14 mouse cellular contexts compared by ENCODE assay signal in the genomic region with DNA sequence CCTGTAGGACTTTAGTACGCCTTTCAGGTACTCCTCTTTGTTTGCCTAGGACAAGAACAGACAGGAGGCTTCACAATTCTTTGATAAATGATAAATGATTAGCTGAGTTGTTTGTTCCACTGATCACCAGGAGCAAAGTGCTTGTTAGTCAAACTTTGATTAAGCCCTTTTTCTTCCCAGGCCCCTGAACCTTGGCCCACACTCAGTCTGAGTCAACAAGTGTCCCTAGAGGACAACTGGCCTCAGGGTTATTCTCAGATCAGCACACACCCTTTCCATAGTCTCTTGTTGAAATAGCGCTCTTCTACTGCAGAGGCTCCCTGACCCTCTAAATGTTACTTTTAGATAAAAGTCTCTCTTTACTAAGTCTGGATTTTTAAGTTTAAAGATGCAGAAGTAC. TPM values are rescaled to one million over a fixed set of nuclear protein-coding genes. Genes with fewer than 3 reads are reported as not detected.
A peak's percentile ranks its signal among the peaks of the same experiment; 100 is the strongest.
DNase-seq lines count a peak whose midpoint lies in the region; ATAC-seq and TF ChIP-seq lines count a peak whose summit lies in the region.
"Had no signal": no experiment of that assay in that cellular context is flagged by ENCODE, and none has a peak within 500 bp of the region (broad histone marks: within the 10 kb centered on the region; RNA-seq: fewer than 3 reads in every experiment).

No protein-coding gene starts in this region.

- no peaks in the 10 kb centered on the region for H3K9me3 ChIP-seq in lung, postnatal 0 days (ENCODE audit: low read length)
- no peaks in the 10 kb centered on the region for H3K9me3 ChIP-seq in stomach, embryonic 16.5 days (replicated peaks; ENCODE audit: control insufficient read depth, low read length)
- H3K9me3 ChIP-seq in midbrain, embryonic 14.5 days (ENCODE audit: control insufficient read depth, low read length) = no peaks in the 10 kb centered on the region
- H3K9me3 ChIP-seq: embryonic facial prominence, embryonic 12.5 days; lung, embryonic 15.5 days had no signal

- TF ChIP-seq EP300 in lung, postnatal 0 days (IDR thresholded peaks at IDR 0.05) = no peak

- no peak overlapping the region for H3K27ac ChIP-seq in lung, postnatal 0 days (ENCODE audit: low read length)
- no peak overlapping the region for H3K27ac ChIP-seq in stomach, embryonic 16.5 days (ENCODE audit: low read length)
- no peak overlapping the region for H3K27ac ChIP-seq in midbrain, embryonic 14.5 days (replicated peaks; ENCODE audit: low read depth, low read length)
- H3K27ac ChIP-seq: embryonic facial prominence, embryonic 12.5 days; lung, embryonic 15.5 days had no signal

- H3K27me3 ChIP-seq in lung, postnatal 0 days (replicated peaks; ENCODE audit: insufficient read depth, low read length) = no peaks in the 10 kb centered on the region
- no peaks in the 10 kb centered on the region for H3K27me3 ChIP-seq in stomach, embryonic 16.5 days (ENCODE audit: control insufficient read depth, insufficient read depth, low read length)
- no peaks in the 10 kb centered on the region for H3K27me3 ChIP-seq in midbrain, embryonic 14.5 days (ENCODE audit: control insufficient read depth, insufficient read depth, low read length)
- H3K27me3 ChIP-seq: embryonic facial prominence, embryonic 12.5 days; lung, embryonic 15.5 days had no signal

- no peaks in the 10 kb centered on the region for H3K4me1 ChIP-seq in lung, postnatal 0 days (ENCODE audit: insufficient read depth, low read depth, low read length)
- 0 out of 2 replicates have a peak, but pooled peaks cover 5% of the 10 kb centered on the region for H3K4me1 ChIP-seq in stomach, embryonic 16.5 days (ENCODE audit: control insufficient read depth, insufficient read depth, low read length)
- H3K4me1 ChIP-seq in midbrain, embryonic 14.5 days (ENCODE audit: control insufficient read depth, insufficient read depth, low read length) = no peaks in the 10 kb centered on the region
- H3K4me1 ChIP-seq: embryonic facial prominence, embryonic 12.5 days; lung, embryonic 15.5 days had no signal

- WGBS in lung, postnatal 0 days = 33% methylated on average over 2 of the region's 2 CpGs
- 42% methylated on average over 2 of the region's 2 CpGs for WGBS in stomach, embryonic 16.5 days
- WGBS in midbrain, embryonic 14.5 days = 75% methylated on average over 2 of the region's 2 CpGs

- H3K4me3 ChIP-seq in lung, postnatal 0 days (ENCODE audit: low read depth, low read length) = no peak overlapping the region
- H3K4me3 ChIP-seq in stomach, embryonic 16.5 days (replicated peaks; ENCODE audit: low read length) = no peak overlapping the region
- no peak overlapping the region for H3K4me3 ChIP-seq in midbrain, embryonic 14.5 days (replicated peaks; ENCODE audit: low read depth, low read length)
- H3K4me3 ChIP-seq: embryonic facial prominence, embryonic 12.5 days; lung, embryonic 15.5 days had no signal

- no peaks in the 10 kb centered on the region for H3K36me3 ChIP-seq in lung, postnatal 0 days (ENCODE audit: insufficient read depth, low read length)
- no peaks in the 10 kb centered on the region for H3K36me3 ChIP-seq in stomach, embryonic 16.5 days (ENCODE audit: control insufficient read depth, insufficient read depth, low read length)
- no peaks in the 10 kb centered on the region for H3K36me3 ChIP-seq in midbrain, embryonic 14.5 days (ENCODE audit: control insufficient read depth, insufficient read depth, low read length)
- H3K36me3 ChIP-seq: embryonic facial prominence, embryonic 12.5 days; lung, embryonic 15.5 days had no signal

- peak; percentile 7 for DNase-seq in lung, postnatal 10 days
- DNase-seq in lung, postnatal 0 days (ENCODE audit: low spot score) = no peak
- DNase-seq in heart, adult 9 months (ENCODE audit: low spot score in 2 of 2) = peak; percentile 63 to 72
- DNase-seq in kidney, postnatal 14 days = peak; percentile 56
- DNase-seq in midbrain, embryonic 14.5 days = no peak
- no peak for DNase-seq in left cerebral cortex, adult 8-10 months (ENCODE audit: low spot score in 2 of 2)
- DNase-seq in lung, postnatal 25 days (ENCODE audit: low spot score) = no peak
- DNase-seq: right cerebral cortex, adult 18-20 months; thymus, postnatal 14 days had no signal

- H3K9ac ChIP-seq in lung, postnatal 0 days (replicated peaks; ENCODE audit: low read depth) = no peak overlapping the region
- H3K9ac ChIP-seq in stomach, embryonic 16.5 days (ENCODE audit: low read length) = no peak overlapping the region
- H3K9ac ChIP-seq in midbrain, embryonic 14.5 days (replicated peaks; ENCODE audit: low read length) = no peak overlapping the region
- H3K9ac ChIP-seq: embryonic facial prominence, embryonic 12.5 days; lung, embryonic 15.5 days had no signal

- no peak for TF ChIP-seq CTCF in lung, postnatal 0 days (IDR thresholded peaks at IDR 0.05)

- no peak for ATAC-seq in lung, postnatal 0 days
- peak; percentile 62 for ATAC-seq in stomach, embryonic 16.5 days (ENCODE audit: insufficient read depth, low FRiP score)
- no peak for ATAC-seq in midbrain, embryonic 14.5 days (ENCODE audit: low FRiP score, low TSS enrichment)

- no peak overlapping the region for H3K4me2 ChIP-seq in lung, postnatal 0 days (replicated peaks; ENCODE audit: low read depth, low read length)
- H3K4me2 ChIP-seq in stomach, embryonic 16.5 days (ENCODE audit: low read depth, low read length) = no peak overlapping the region
- H3K4me2 ChIP-seq in midbrain, embryonic 14.5 days (ENCODE audit: low read length) = no peak overlapping the region
- H3K4me2 ChIP-seq: embryonic facial prominence, embryonic 12.5 days; lung, embryonic 15.5 days had no signal

RNA-seq across cellular contexts. Expression of a gene that starts 11.0 kb away (rescaled TPM):
- not detected in 2 replicates for polyA plus RNA-seq in lung, postnatal 0 days (2015; fragmentation: Nextera tagmentation; extraction: Ambion mirVana)
- not detected in 2 replicates for polyA plus RNA-seq in stomach, embryonic 16.5 days (2015; fragmentation: Nextera tagmentation; extraction: Ambion mirVana)
- not detected in 2 replicates for polyA plus RNA-seq in midbrain, embryonic 14.5 days (2014; fragmentation: Nextera tagmentation; extraction: Ambion mirVana)
- not detected for total RNA-seq in left cerebral cortex, adult 8-10 months (2022)
- total RNA-seq: MEL had no signal
- polyA plus RNA-seq: embryonic facial prominence, embryonic 12.5 days; large intestine, adult 2 months; lung, embryonic 15.5 days had no signal

RNA-seq across cellular contexts. Expression of a gene that starts 17.5 kb away (rescaled TPM):
- polyA plus RNA-seq in lung, postnatal 0 days (2015; fragmentation: Nextera tagmentation; extraction: Ambion mirVana) = 3.6 and 4.3 TPM in 2 replicates
- 3.9 and 4.5 TPM in 2 replicates for polyA plus RNA-seq in stomach, embryonic 16.5 days (2015; fragmentation: Nextera tagmentation; extraction: Ambion mirVana)
- 24.3 and 24.8 TPM in 2 replicates for polyA plus RNA-seq in midbrain, embryonic 14.5 days (2014; fragmentation: Nextera tagmentation; extraction: Ambion mirVana)
- total RNA-seq in left cerebral cortex, adult 8-10 months (2022) = 10 to 100 TPM; 55.4 to 72.0 (median 63.4) TPM

RNA-seq across cellular contexts. Expression of a gene that starts 20.7 kb away (rescaled TPM):
- polyA plus RNA-seq in lung, postnatal 0 days (2015; fragmentation: Nextera tagmentation; extraction: Ambion mirVana) = 24.3 and 26.2 TPM in 2 replicates
- polyA plus RNA-seq in stomach, embryonic 16.5 days (2015; fragmentation: Nextera tagmentation; extraction: Ambion mirVana) = 18.1 and 19.3 TPM in 2 replicates
- polyA plus RNA-seq in midbrain, embryonic 14.5 days (2014; fragmentation: Nextera tagmentation; extraction: Ambion mirVana) = 6.0 TPM in 2 replicates
- 1 to 10 TPM; 2.0 to 4.0 (median 3.2) TPM for total RNA-seq in left cerebral cortex, adult 8-10 months (2022)

Comparison
In these comparisons a context has a peak if more than half of its experiments do, and no peak if none do; other contexts are left out.
1. DNase-seq: peak in lung, postnatal 10 days (single experiment), heart, adult 9 months (2 of 2) and kidney, postnatal 14 days (single experiment); none in lung, postnatal 0 days (single experiment), midbrain, embryonic 14.5 days (single experiment), left cerebral cortex, adult 8-10 months (0 of 2) and lung, postnatal 25 days (single experiment).